Mouse (Mus musculus) T-helper 17 cell (primary cell): Measurements from ENCODE around the gene Mettl22.

Experiments
- in situ Hi-C, 2 experiments: fragments of 300-600 bp; cut with MboI, MseI; formaldehyde crosslinking; loops; 1 replicate in 1 of 2; 2 replicates in 1 of 2; pipeline ENCODE4 v1.15.1; 2025; ENCODE audit warnings: high pct_unique_total_duplicates in 2 of 2

The Mettl22 gene

DNA sequence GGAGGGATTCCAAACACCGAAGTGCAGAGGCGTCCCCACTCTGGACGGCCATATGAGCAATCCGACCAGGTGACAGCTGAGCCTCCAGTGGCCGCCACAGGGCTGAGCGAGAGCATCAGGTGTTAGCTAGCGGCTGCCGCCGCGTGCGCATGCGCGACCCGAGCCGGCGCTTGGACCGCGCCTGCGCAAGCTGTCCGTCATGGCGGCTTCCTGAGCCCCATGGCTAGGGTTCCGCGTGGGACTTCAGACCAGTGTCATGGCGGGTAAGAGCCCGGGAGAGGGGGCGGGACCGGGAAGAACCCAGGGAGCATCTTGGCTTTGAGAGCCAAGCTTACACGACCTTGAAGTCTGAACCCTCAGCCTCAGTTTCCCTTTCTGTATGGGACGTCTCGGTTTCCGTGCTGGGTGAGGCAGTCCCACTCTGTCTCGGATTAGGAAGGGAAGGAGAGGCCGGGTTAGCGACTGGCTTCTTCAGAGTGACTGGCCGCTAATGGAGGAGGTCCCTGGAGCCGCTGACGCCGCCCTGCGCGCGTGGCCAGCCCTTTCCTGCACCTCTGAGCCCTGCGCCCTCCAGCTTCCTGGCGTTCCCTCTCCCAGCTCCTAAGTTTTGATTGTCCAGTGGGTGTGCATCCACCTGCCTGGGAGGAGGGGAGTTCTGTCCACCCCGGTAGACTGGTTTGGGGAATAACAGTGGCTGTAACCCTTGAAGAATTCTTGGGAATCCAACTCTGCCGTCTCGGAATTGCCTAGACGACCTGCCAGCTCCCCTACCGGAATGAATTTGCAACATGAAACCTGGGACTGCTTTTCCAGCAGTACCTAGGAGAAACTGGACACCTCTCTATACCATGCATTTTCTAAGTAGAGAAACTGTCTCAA, at the start of gene Mettl22:
TSS of gene Mettl22 (plus strand) at position 186 of the 879 bp plus-strand sequence.
- in situ Hi-C loops = no loop called here

GRCm38 (mm10) chr16:8420842-8421241, 49.7 kb upstream of the Mettl22 start:
- in situ Hi-C loops = no loop called here

- in situ Hi-C loops = no loop called here
Observed at GRCm38 (mm10) chr16:8423626-8424114, 46.9 kb upstream of the Mettl22 start.

- in situ Hi-C loops = no loop called here
Observed at GRCm38 (mm10) chr16:8424161-8424970, 46.2 kb upstream of the Mettl22 start.

DNA sequence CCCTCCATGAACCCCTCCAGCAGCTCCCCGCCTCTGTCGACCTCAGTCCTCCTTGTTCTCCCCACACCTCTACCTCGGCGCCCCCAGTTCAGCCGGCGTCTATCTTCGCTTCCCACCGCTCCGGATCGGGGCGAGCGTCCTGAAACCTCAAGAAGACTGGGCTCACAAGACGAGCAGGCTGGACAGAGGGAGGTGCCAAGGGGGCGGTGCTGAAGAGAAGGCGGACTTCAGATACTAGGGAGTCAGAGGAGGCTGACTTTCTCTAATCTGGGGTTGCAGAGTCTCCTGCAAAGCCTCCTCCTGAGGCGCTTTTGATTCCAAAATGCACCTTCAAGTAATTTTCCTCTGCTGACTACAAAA, 45.6 kb upstream of the Mettl22 start, which contains the start of gene Tmem114:
TSS of gene Tmem114 (minus strand) at position 166 of the 360 bp plus-strand sequence.
- in situ Hi-C loops = no loop called here

DNA sequence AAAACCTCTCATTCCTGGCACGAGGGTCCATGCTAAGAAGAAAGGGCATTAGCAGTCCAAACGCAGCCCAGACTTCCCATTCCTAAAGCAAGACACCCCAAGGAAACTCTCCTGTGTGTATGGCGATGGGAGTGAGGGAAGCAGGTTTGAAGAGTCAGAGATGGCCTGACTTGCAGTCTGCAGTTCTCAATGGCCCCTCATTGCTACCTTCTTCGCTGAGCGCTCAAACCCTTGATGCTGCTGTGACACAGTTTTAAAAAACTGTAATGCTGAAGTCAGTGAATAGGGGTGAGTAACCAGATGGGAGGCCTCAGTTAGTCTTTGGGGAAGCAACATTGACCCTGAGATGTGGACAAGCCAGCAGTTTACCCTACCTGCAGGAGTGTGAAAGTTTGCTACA, 44.9 kb upstream of the Mettl22 start:
- in situ Hi-C loops = no loop called here

- in situ Hi-C loops = no loop called here
Observed at GRCm38 (mm10) chr16:8429531-8429930, 41.1 kb upstream of the Mettl22 start.

DNA sequence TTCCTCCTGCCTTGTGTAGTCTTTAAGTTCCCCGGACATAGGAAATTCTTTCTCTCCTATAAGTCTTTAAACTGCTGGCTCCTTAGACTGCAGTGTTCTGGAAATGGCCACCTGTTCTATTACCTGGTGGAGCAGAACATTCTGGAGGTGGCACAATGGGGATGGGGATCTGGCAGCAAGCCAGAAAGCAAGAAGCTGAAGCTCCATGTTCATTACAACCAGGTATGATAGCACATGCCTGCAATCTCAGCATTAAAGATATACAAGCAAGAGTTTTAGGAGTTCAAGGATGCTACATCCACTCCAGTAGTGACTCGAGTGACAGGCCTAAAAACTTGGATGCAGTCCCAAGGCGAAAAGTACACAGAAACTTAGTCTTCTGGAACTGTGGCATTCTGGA, 38.0 kb upstream of the Mettl22 start:
- in situ Hi-C loops = no loop called here

- in situ Hi-C loops = no loop called here
Observed at GRCm38 (mm10) chr16:8444911-8445310, 25.7 kb upstream of the Mettl22 start.

DNA sequence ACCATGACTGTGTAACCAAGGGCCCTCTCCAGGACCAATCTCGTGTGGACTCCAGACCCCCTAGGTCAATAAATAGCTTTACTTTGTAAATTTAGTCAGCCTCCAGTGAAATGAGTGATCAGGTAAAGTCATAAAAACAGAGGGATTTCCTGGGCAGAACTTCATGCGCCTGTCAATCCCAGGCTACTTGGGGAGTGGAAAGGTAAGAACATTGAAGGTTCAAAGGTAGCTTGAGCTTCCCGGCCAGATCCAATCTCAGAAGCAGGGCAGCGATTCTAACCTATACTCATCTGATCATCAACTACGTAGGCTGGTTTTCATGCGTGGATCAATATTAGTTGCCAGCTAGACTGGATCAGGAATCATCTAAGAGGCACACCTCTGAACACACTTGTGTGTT, 24.3 kb upstream of the Mettl22 start:
- in situ Hi-C loops = no loop called here

DNA sequence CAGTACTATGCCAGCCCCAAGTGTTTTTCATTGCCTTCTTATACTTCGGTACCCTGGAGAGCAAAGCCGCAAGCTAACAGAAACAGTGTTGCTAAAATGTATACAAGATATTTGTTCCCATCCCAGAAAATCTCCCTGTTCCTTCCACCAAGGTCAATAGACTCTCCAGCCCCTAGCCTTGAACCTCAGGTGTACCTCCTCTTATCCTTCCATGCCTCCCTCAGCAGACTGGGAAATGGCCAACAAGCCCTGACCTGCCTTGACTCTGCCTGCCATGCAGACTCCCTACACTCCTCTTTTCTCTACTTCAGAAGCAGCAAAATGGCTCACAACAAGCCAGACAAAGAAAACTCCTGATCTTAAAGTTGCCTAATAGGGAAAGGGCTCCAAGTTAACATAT, 17.3 kb upstream of the Mettl22 start:
- in situ Hi-C loops = no loop called here

- in situ Hi-C loops = no loop called here
Observed at GRCm38 (mm10) chr16:8455221-8455620, 15.4 kb upstream of the Mettl22 start.

DNA sequence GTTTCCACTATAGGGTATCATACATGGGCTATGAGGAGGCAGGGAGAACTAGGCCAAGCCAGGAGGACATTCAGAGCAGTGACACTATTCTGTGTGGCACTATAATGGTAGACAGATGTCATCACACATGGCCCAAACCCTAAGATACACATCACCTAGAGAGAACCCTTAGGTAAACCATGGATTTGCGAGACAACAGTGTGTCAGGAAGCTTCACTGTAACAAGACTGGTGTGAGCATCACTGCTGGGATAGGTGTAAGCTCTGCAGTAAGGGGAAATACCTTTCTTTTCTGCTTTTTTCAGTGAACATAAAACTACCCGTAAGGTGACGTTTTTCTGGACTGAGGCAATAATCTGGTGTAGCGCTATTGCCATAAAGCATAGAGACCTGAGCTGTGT, 12.2 kb upstream of the Mettl22 start:
- in situ Hi-C loops = no loop called here

GRCm38 (mm10) chr16:8459098-8459497, 11.5 kb upstream of the Mettl22 start:
- in situ Hi-C loops = no loop called here

GRCm38 (mm10) chr16:8470132-8470531, 456 bp upstream of the Mettl22 start:
- in situ Hi-C loops = no loop called here

- in situ Hi-C loops = no loop called here
Observed at GRCm38 (mm10) chr16:8487396-8488005, 16.9 kb downstream of the Mettl22 start.

DNA sequence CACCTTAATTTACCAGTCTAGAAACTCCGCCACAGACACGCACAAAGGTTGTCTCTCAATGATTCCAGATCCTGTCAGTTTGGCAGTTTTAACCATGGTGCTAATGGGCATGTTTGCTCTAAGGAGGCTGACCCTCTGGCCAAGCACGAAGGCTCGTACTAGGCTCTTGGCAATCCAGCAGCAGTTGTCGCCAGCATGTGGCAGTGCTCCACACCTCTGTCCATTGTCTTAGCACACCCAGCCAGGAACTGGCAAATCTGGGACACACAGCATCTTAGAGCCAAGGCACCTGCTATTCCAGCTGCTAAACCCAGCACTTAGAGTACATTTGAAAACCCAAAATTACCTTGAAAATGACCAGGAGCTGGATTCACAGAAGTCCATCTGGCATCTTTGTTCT, 18.8 kb downstream of the Mettl22 start:
- in situ Hi-C loops = no loop called here

DNA sequence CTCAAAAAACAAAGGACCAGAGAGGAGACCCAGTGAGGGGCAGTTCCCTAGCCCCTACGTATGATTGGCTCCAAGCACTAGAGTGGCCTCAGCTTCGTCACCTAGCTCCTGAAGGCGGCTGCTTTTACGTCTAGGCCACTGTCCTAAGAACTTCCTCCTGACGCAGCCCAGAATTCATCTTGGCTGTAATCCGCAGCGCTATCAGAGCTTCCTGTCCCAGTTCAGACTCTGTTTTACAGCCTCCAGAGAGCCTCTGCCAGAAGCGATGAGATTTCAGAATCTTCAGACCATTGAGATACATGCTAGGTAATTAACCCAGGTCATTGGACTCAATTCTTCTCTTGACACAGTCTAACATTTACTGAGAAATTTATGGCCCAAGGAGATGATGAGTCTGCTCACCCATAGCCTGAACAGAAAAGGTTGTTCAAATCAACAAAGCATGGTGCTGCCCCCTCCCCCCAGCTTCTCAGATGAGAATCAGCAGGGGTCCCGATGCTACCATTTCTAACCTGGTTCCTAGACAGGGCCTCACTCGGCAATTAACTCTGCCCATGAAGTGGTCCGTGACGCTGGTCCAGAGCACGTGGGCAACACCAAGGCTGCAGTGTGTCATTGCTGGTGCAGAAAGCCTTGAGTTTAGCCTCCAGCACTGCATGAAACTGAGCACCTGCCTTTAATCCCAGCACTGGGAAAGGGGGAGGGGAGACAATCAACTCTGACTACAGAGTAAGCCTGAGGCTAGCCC, 21.3 kb downstream of the Mettl22 start:
- in situ Hi-C loops = loop anchor here (5.0 kb wide), 3 partner anchors 75 to 185 kb away; no protein-coding TSS in a partner anchor

DNA sequence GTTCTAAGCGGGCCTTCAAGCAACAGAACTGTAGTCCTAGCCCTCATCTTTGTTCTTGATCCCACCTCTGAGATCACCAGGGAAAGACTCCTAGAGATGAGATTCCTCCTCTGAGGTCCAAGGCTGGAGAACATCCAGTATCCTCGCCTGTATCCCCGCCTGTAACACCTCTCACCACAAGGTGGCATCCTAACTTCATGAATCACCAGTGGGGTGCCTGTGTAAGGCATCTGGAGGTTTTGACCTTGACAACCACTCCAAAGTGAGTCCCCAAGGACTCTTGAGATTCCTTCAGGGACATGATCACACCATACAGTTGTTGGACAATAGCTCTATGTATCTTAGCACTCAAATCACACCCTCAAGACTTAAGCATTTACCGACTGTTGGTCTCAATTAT, 23.7 kb downstream of the Mettl22 start:
- in situ Hi-C loops = loop anchor here (5.0 kb wide), 3 partner anchors 77 to 183 kb away; no protein-coding TSS in a partner anchor

GRCm38 (mm10) chr16:8496967-8497366, 26.4 kb downstream of the Mettl22 start:
- in situ Hi-C loops = loop anchor here in 1 of 2 experiments (5.0 kb wide), 1 partner anchor 180 kb away; no protein-coding TSS in a partner anchor

DNA sequence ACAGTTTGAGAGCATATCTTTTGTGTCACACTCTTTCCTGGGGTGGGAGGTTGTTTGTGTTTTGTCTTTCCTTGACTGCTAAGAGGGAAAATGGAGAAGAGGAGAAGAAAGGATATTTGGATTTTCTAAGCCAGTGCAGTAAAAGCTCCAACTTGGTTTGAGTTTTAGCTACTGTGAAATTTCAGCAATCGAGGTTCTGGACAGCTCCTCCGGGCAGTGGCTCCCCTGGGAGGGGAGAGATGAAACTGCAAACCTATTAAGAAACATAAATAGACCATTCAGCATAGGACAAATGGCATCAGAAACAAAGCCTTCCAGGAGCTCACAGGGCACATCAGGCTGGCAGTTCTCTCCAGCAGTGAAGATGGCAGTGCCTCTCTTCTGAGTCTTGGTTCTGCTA, 33.7 kb downstream of the Mettl22 start:
- in situ Hi-C loops = no loop called here
